Mouse (Mus musculus): Measurements from ENCODE around the gene Rad51.

DNA sequence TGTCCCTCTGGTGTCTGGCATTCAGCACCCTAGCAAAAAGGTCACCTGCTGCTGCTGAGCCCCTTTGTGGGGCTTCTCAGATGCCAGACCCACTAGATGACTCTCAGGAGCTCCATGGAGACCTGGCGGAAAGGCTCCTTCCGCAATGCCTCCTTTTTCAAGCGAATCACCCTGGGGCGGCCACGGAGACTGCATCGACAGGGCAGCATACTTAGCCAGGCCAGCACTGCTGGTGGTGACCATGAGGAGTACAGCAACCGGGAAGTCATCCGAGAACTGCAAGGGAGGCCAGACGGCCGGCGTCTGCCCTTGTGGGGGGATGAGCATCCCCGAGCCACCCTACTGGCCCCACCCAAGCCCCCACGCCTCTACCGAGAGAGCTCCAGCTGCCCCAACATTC lies 62.3 kb downstream of the Rad51 start:
- TF ChIP-seq CTCF (IDR thresholded peaks at IDR 0.05; ENCODE audit: borderline replicate concordance, control insufficient read depth, extremely low read depth, insufficient read depth, low read length, poor library complexity) (no peak), POLR2A (IDR thresholded peaks at IDR 0.05; ENCODE audit: control insufficient read depth, extremely low read depth, insufficient read depth, low read length, poor library complexity) (no peak)

Measured in thymus, adult 2 months (tissue).